Mouse (Mus musculus): ENCODE data around the gene Gapdhs. TPM values are rescaled to one million over a fixed set of nuclear protein-coding genes. Genes with fewer than 3 reads are reported as not detected.

Gene Gapdhs
- 0.63 TPM for polyA plus RNA-seq (2017; shearing (Covaris generic))

DNA sequence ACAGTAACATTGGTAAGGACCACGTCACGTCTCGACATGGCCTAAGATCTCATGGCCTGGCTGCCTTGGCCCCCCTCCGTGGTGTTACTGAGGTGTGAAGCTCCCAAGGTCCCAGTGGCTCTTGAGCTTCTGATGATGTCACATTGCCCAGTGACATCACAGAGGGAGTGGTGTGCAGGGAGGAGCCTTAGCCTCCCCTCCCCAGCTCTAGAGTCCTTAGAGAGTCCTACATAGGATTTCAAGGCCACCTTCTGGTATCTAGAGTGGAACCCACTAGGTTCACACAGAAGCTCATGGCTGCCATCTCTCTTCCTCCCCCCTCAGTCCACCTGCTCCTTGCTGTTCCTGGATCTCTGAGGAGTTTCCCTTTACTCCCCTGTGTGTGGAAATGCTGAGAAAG lies at the start of gene Gapdhs:
Gapdhs (minus strand) TSS at position 65 of the 400 bp plus-strand sequence.

GRCm38 (mm10) chr7:30787377-30788022 lies 44.0 kb upstream of the Gapdhs start, which contains the start of gene Krtdap:
TSS of gene Krtdap (plus strand) at chr7:30787896.

GRCm38 (mm10) chr7:30763456-30763855 lies 20.0 kb upstream of the Gapdhs start, which contains the start of gene Dmkn:
TSS of gene Dmkn (plus strand) at chr7:30763756.

DNA sequence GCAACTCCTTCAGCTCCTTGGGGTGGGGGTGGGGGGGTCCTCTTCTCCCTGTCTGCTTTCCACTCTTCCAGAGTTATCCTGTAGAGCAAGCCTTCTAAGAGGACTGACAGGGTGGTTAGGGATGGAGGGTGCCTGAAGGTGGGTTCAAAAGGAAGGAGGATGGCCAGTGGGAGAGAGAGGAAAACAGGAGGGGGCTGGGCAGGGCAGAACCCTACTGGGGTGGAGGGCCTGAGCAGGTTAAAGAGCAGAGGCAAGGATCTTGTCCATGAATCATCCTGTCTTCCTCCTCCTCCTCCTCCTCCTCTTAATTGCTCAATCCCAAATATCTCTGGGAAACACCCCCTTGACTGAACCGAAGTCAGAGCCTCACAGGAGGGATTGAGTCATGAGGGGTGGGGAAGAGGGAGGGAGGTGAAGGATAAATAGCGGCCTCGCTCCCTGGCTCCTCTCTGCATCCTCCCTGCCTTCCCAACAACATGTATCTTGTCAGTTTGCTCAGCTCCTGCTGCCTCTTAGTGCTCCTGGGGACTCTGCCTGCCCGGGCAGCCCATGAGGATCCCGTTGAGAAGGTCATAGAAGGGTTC lies 7.7 kb upstream of the Gapdhs start, which contains the start of gene Sbsn:
Sbsn (plus strand) TSS at position 386 of the 584 bp plus-strand sequence.

GRCm38 (mm10) chr7:30729396-30730063 lies 14.0 kb downstream of the Gapdhs start, which contains the start of gene Tmem147:
TSS of gene Tmem147 (minus strand) at chr7:30729540.

DNA sequence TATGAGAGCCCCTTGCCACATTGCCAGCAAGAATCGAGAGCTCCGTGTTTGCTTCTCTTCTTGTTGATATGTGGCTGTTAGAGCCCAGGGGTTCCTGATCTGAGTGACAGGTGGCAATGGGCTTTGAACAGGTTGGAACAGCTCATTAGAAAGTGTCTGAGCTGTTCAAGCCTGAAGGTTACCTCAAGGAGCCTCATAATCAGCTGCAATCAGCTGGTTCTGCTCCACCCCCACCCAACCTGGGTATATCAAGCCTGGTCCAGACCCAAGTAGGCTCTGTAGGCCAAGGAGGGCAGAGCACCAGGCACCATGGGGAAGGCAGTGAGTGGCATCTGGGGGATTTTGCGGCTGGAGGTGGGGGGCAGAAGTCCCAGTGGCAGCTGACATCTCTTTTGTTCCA lies 31.5 kb downstream of the Gapdhs start, which contains the start of gene Atp4a:
Atp4a (plus strand) TSS at position 268 of the 400 bp plus-strand sequence.

DNA sequence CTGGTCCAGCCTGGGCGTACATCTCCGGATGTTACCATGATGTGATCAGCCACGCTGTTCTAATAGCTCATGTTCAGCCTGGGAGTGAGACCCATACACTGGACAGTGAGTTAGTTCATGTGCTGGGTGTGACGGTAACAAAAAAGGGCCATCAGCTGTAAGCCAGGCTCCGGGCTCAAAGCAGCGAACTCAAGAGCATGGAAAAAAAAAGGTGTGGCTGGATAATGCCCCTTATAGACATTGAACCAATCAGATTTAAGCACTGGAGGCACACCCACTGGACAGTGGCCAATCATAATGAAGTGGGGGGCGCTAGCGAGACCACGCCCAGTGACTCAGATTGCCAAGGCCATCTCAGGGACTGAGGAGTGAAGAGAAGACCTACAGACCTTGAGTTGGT lies 44.9 kb downstream of the Gapdhs start, which contains the start of gene 2200002J24Rik:
2200002J24Rik (plus strand) TSS at position 338 of the 400 bp plus-strand sequence.

Other genes with a start within 250 kb of the Gapdhs start
- 1.8 TPM for gene Arhgap33, start 208.6 kb downstream of the Gapdhs start, polyA plus RNA-seq (2017; shearing (Covaris generic))
- gene Hspb6, start 191.5 kb downstream of the Gapdhs start, polyA plus RNA-seq (2017; shearing (Covaris generic)): 5.2 TPM
- 10.0 TPM for gene Proser3, start 191.4 kb downstream of the Gapdhs start, polyA plus RNA-seq (2017; shearing (Covaris generic))
- gene Lin37, start 183.8 kb downstream of the Gapdhs start, polyA plus RNA-seq (2017; shearing (Covaris generic)): 117 TPM
- gene U2af1l4, start 180.4 kb downstream of the Gapdhs start, polyA plus RNA-seq (2017; shearing (Covaris generic)): 68.8 TPM
- 97.7 TPM for gene Gm49396, start 180.3 kb downstream of the Gapdhs start, polyA plus RNA-seq (2017; shearing (Covaris generic))
- gene Psenen, start 180.1 kb downstream of the Gapdhs start, polyA plus RNA-seq (2017; shearing (Covaris generic)): 274 TPM
- gene Igflr1, start 178.3 kb downstream of the Gapdhs start, polyA plus RNA-seq (2017; shearing (Covaris generic)): 171 TPM
- gene Kmt2b, start 155.0 kb downstream of the Gapdhs start, polyA plus RNA-seq (2017; shearing (Covaris generic)): 8.9 TPM
- 15.6 TPM for gene Zbtb32, start 144.8 kb downstream of the Gapdhs start, polyA plus RNA-seq (2017; shearing (Covaris generic))
- 0.65 TPM for gene Upk1a, start 130.8 kb downstream of the Gapdhs start, polyA plus RNA-seq (2017; shearing (Covaris generic))
- gene Cox6b1, start 117.5 kb downstream of the Gapdhs start, polyA plus RNA-seq (2017; shearing (Covaris generic)): 713 TPM
- not detected for gene Etv2, start 107.8 kb downstream of the Gapdhs start, polyA plus RNA-seq (2017; shearing (Covaris generic))
- gene Rbm42, start 93.4 kb downstream of the Gapdhs start, polyA plus RNA-seq (2017; shearing (Covaris generic)): 195 TPM
- 40.4 TPM for gene Haus5, start 78.7 kb downstream of the Gapdhs start, polyA plus RNA-seq (2017; shearing (Covaris generic))
- gene Pmis2, start 72.1 kb downstream of the Gapdhs start, polyA plus RNA-seq (2017; shearing (Covaris generic)): not detected
- gene 2200002J24Rik, start 44.8 kb downstream of the Gapdhs start, polyA plus RNA-seq (2017; shearing (Covaris generic)): not detected
- gene Atp4a, start 31.5 kb downstream of the Gapdhs start, polyA plus RNA-seq (2017; shearing (Covaris generic)): not detected
- gene Tmem147, start 14.1 kb downstream of the Gapdhs start, polyA plus RNA-seq (2017; shearing (Covaris generic)): 133 TPM
- 1.1 TPM for gene Sbsn, start 7.8 kb upstream of the Gapdhs start, polyA plus RNA-seq (2017; shearing (Covaris generic))
- not detected for gene Dmkn, start 20.1 kb upstream of the Gapdhs start, polyA plus RNA-seq (2017; shearing (Covaris generic))
- not detected for gene Krtdap, start 44.2 kb upstream of the Gapdhs start, polyA plus RNA-seq (2017; shearing (Covaris generic))
- 0.51 TPM for gene Ffar2, start 80.1 kb upstream of the Gapdhs start, polyA plus RNA-seq (2017; shearing (Covaris generic))
- not detected for gene Ffar3, start 112.5 kb upstream of the Gapdhs start, polyA plus RNA-seq (2017; shearing (Covaris generic))
- 0.06 TPM for gene Ffar1, start 117.9 kb upstream of the Gapdhs start, polyA plus RNA-seq (2017; shearing (Covaris generic))
- gene Cd22, start 136.7 kb upstream of the Gapdhs start, polyA plus RNA-seq (2017; shearing (Covaris generic)): 14.0 TPM
- gene Mag, start 171.2 kb upstream of the Gapdhs start, polyA plus RNA-seq (2017; shearing (Covaris generic)): not detected
- not detected for gene Hamp2, start 181.0 kb upstream of the Gapdhs start, polyA plus RNA-seq (2017; shearing (Covaris generic))
- gene Hamp, start 200.4 kb upstream of the Gapdhs start, polyA plus RNA-seq (2017; shearing (Covaris generic)): not detected
- gene Usf2, start 213.1 kb upstream of the Gapdhs start, polyA plus RNA-seq (2017; shearing (Covaris generic)): 8.8 TPM
- 2.7 TPM for gene Lsr, start 229.8 kb upstream of the Gapdhs start, polyA plus RNA-seq (2017; shearing (Covaris generic))
- gene Fam187b, start 230.1 kb upstream of the Gapdhs start, polyA plus RNA-seq (2017; shearing (Covaris generic)): 0.72 TPM